Mouse (Mus musculus): Measurements from ENCODE around the gene B4galnt4. TPM values are rescaled to one million over a fixed set of nuclear protein-coding genes. Genes with fewer than 3 reads are reported as not detected.
"Not testable (repeated sequence)": the region's sequence is repeated elsewhere in the genome, so short reads cannot be mapped to it uniquely, and the experiment has no call there.

Gene B4galnt4
- polyA plus RNA-seq, 1 experiment from 2014 or later: 1.0 TPM

- Histone ChIP-seq H3K27me3 (no peaks in the 10 kb centered on the region), H3K4me1 (replicated peaks) (no peaks in the 10 kb centered on the region), H3K4me2 (no peak within 1 kb of the TSS), H3K27ac (no peak within 1 kb of the TSS), H3K9me3 (replicated peaks) (no peaks in the 10 kb centered on the region), H3K9ac (no peak within 1 kb of the TSS), H3K4me3 (no peak within 1 kb of the TSS), H3K36me3 (no peaks in the 10 kb centered on the region)
- 90% methylated on average over 2 of the region's 2 CpGs for WGBS
- ATAC-seq (replicated peaks; ENCODE audit: insufficient number of reproducible peaks, insufficient read depth, low FRiP score, low read depth): no peak
Observed at GRCm38 (mm10) chr7:141028831-141029230, 32.1 kb upstream of the B4galnt4 start, which contains the start of gene Gm17387. Gene Gm17387, plus strand, starts transcription at chr7:141029131.

- no peak overlapping the region for H3K9ac ChIP-seq
- H3K9me3 ChIP-seq (replicated peaks): no peaks in the 10 kb centered on the region
- H3K4me2 ChIP-seq: no peak overlapping the region
- no peaks in the 10 kb centered on the region for H3K4me1 ChIP-seq (replicated peaks)
- no peak overlapping the region for H3K27ac ChIP-seq
- 57% methylated on average over 3 of the region's 3 CpGs for WGBS
- no peaks in the 10 kb centered on the region for H3K36me3 ChIP-seq
- no peaks in the 10 kb centered on the region for H3K27me3 ChIP-seq
- no peak overlapping the region for H3K4me3 ChIP-seq
- no peak for ATAC-seq (replicated peaks; ENCODE audit: insufficient number of reproducible peaks, insufficient read depth, low FRiP score, low read depth)
Observed at GRCm38 (mm10) chr7:141030390-141030789, 30.5 kb upstream of the B4galnt4 start.

- Histone ChIP-seq H3K27me3 (no peaks in the 10 kb centered on the region), H3K9me3 (replicated peaks) (no peaks in the 10 kb centered on the region), H3K4me3 (no peak overlapping the region), H3K36me3 (no peaks in the 10 kb centered on the region), H3K9ac (no peak overlapping the region), H3K4me1 (replicated peaks) (no peaks in the 10 kb centered on the region), H3K27ac (no peak overlapping the region), H3K4me2 (no peak overlapping the region)
- 63% methylated on average over 9 of the region's 9 CpGs for WGBS
- ATAC-seq (replicated peaks; ENCODE audit: insufficient number of reproducible peaks, insufficient read depth, low FRiP score, low read depth): no peak
Observed at GRCm38 (mm10) chr7:141032458-141033167, 28.3 kb upstream of the B4galnt4 start.

- not testable (repeated sequence) for H3K4me2 ChIP-seq; H3K27me3 ChIP-seq; H3K27ac ChIP-seq; H3K4me3 ChIP-seq; ATAC-seq (replicated peaks; ENCODE audit: insufficient number of reproducible peaks, insufficient read depth, low FRiP score, low read depth); H3K36me3 ChIP-seq; H3K9me3 ChIP-seq (replicated peaks); H3K4me1 ChIP-seq (replicated peaks); H3K9ac ChIP-seq
- 75% methylated on average over 1 of the region's 2 CpGs for WGBS
Observed at GRCm38 (mm10) chr7:141036624-141037023, 24.3 kb upstream of the B4galnt4 start.

GRCm38 (mm10) chr7:141038090-141039032 lies 22.5 kb upstream of the B4galnt4 start:
- Histone ChIP-seq H3K4me2 (no peak overlapping the region), H3K27ac (no peak overlapping the region), H3K4me1 (replicated peaks) (peaks cover 7% of the 10 kb centered on the region), H3K9me3 (replicated peaks) (no peaks in the 10 kb centered on the region), H3K4me3 (no peak overlapping the region), H3K9ac (no peak overlapping the region), H3K27me3 (no peaks in the 10 kb centered on the region), H3K36me3 (no peaks in the 10 kb centered on the region)
- no peak; the same call in 1 of the 2 replicates for ATAC-seq (replicated peaks; ENCODE audit: insufficient number of reproducible peaks, insufficient read depth, low FRiP score, low read depth)
- 54% methylated on average over 20 of the region's 21 CpGs for WGBS

GRCm38 (mm10) chr7:141039386-141040107 lies 21.4 kb upstream of the B4galnt4 start:
- Histone ChIP-seq H3K9me3 (replicated peaks) (no peaks in the 10 kb centered on the region), H3K27ac (no peak overlapping the region), H3K36me3 (no peaks in the 10 kb centered on the region), H3K4me2 (no peak overlapping the region), H3K9ac (no peak overlapping the region), H3K27me3 (no peaks in the 10 kb centered on the region), H3K4me1 (replicated peaks) (peaks cover 7% of the 10 kb centered on the region), H3K4me3 (no peak overlapping the region)
- 81% methylated on average over 4 of the region's 4 CpGs for WGBS
- ATAC-seq (replicated peaks; ENCODE audit: insufficient number of reproducible peaks, insufficient read depth, low FRiP score, low read depth): no peak

GRCm38 (mm10) chr7:141040867-141041606 lies 19.9 kb upstream of the B4galnt4 start:
- Histone ChIP-seq H3K4me1 (replicated peaks) (peaks cover 7% of the 10 kb centered on the region), H3K4me3 (no peak overlapping the region), H3K36me3 (no peaks in the 10 kb centered on the region), H3K9ac (no peak overlapping the region; the same call in 1 of the 2 replicates), H3K4me2 (0 out of 2 replicates have a peak overlapping the region, but pooled peaks have one; percentile 25), H3K9me3 (replicated peaks) (no peaks in the 10 kb centered on the region), H3K27me3 (no peaks in the 10 kb centered on the region), H3K27ac (peak overlapping the region; percentile 85)
- WGBS: 35% methylated on average over 7 of the region's 9 CpGs
- no peak; the same call in 1 of the 2 replicates for ATAC-seq (replicated peaks; ENCODE audit: insufficient number of reproducible peaks, insufficient read depth, low FRiP score, low read depth)

- H3K27me3 ChIP-seq: no peaks in the 10 kb centered on the region
- no peaks in the 10 kb centered on the region for H3K36me3 ChIP-seq
- 0 out of 2 replicates have a peak overlapping the region, but pooled peaks have one; percentile 18 for H3K4me2 ChIP-seq
- 6% methylated on average over 5 of the region's 5 CpGs for WGBS
- peak; percentile 82 for ATAC-seq (replicated peaks; ENCODE audit: insufficient number of reproducible peaks, insufficient read depth, low FRiP score, low read depth)
- H3K9me3 ChIP-seq (replicated peaks): no peaks in the 10 kb centered on the region
- H3K9ac ChIP-seq: no peak overlapping the region; the same call in 1 of the 2 replicates
- no peak overlapping the region for H3K4me3 ChIP-seq
- peak overlapping the region; percentile 85 for H3K27ac ChIP-seq
- H3K4me1 ChIP-seq (replicated peaks): peaks cover 7% of the 10 kb centered on the region
Observed at GRCm38 (mm10) chr7:141041661-141042060, 19.2 kb upstream of the B4galnt4 start.

- Histone ChIP-seq H3K9me3 (replicated peaks) (no peaks in the 10 kb centered on the region), H3K27me3 (no peaks in the 10 kb centered on the region), H3K4me2 (no peak overlapping the region), H3K9ac (no peak overlapping the region), H3K4me3 (no peak overlapping the region), H3K27ac (peak overlapping the region; percentile 34; the same call in 1 of the 2 replicates), H3K36me3 (no peaks in the 10 kb centered on the region), H3K4me1 (replicated peaks) (peaks cover 15% of the 10 kb centered on the region)
- WGBS: 53% methylated on average over 4 of the region's 4 CpGs
- ATAC-seq (replicated peaks; ENCODE audit: insufficient number of reproducible peaks, insufficient read depth, low FRiP score, low read depth): no peak
Observed at GRCm38 (mm10) chr7:141042539-141042938, 18.4 kb upstream of the B4galnt4 start.

GRCm38 (mm10) chr7:141046931-141047580 lies 13.8 kb upstream of the B4galnt4 start:
- H3K9me3 ChIP-seq (replicated peaks): no peaks in the 10 kb centered on the region
- no peaks in the 10 kb centered on the region for H3K36me3 ChIP-seq
- H3K27me3 ChIP-seq: no peaks in the 10 kb centered on the region
- ATAC-seq (replicated peaks; ENCODE audit: insufficient number of reproducible peaks, insufficient read depth, low FRiP score, low read depth): no peak
- H3K4me2 ChIP-seq: peak overlapping the region; percentile 88
- peak overlapping the region; percentile 44; the same call in 1 of the 2 replicates for H3K4me3 ChIP-seq
- WGBS: 55% methylated on average over 6 of the region's 6 CpGs
- no peak overlapping the region for H3K9ac ChIP-seq
- H3K4me1 ChIP-seq (replicated peaks): peaks cover 16% of the 10 kb centered on the region
- H3K27ac ChIP-seq: peak overlapping the region; percentile 90
